Mouse (Mus musculus) embryonic facial prominence, embryonic 11.5 days (tissue): ENCODE data around the gene Map3k20. TPM values are rescaled to one million over a fixed set of nuclear protein-coding genes. Genes with fewer than 3 reads are reported as not detected.
A peak's percentile ranks its signal among the peaks of the same experiment; 100 is the strongest.

ENCODE experiments used
- ATAC-seq: fragments of 200-750 bp; cut with Nextera tagmentation; replicated peaks from 2 replicates; pipeline ENCODE4 v1.8.0; 2017; ENCODE audit warnings: low read depth; ENCODE audit not compliant: insufficient number of reproducible peaks, low FRiP score, low TSS enrichment
- DNase-seq: peaks from one replicate; pipeline ENCODE4 v3.0.0-alpha.2; 2015; ENCODE audit warnings: low spot score
- H3K27ac ChIP-seq: fragments of 300-500 bp; sonication (generic); replicated peaks from 2 replicates; pipeline ENCODE4 v1.5.1; 2014; ENCODE audit warnings: mild to moderate bottlenecking, low read depth, low read length, control low read depth
- H3K27me3 ChIP-seq: fragments of 300-500 bp; sonication (generic); 2 replicates; pipeline ENCODE4 v1.6.1; 2014; ENCODE audit warnings: mild to moderate bottlenecking, low read length, moderate library complexity, mixed read lengths; ENCODE audit not compliant: control insufficient read depth, insufficient read depth
- H3K36me3 ChIP-seq: fragments of 300-500 bp; sonication (generic); replicated peaks from 2 replicates; pipeline ENCODE4 v1.6.1; 2014; ENCODE audit warnings: low read depth, mild to moderate bottlenecking, low read length, moderate library complexity, mixed read lengths; ENCODE audit not compliant: control insufficient read depth, insufficient read depth
- H3K4me1 ChIP-seq: fragments of 300-500 bp; sonication (generic); 2 replicates; pipeline ENCODE4 v1.6.1; 2014; ENCODE audit warnings: low read length, mixed read lengths; ENCODE audit not compliant: control insufficient read depth, insufficient read depth
- H3K4me2 ChIP-seq: fragments of 300-500 bp; sonication (generic); 2 replicates; pipeline ENCODE4 v1.6.1; 2014; ENCODE audit warnings: low read depth, mild to moderate bottlenecking, control low read depth, low read length, moderate library complexity
- H3K4me3 ChIP-seq: fragments of 300-500 bp; sonication (generic); 2 replicates; pipeline ENCODE4 v1.5.1; 2014; ENCODE audit warnings: low read depth, low read length, control low read depth
- H3K9ac ChIP-seq: fragments of 300-500 bp; sonication (generic); replicated peaks from 2 replicates; pipeline ENCODE4 v1.6.1; 2014; ENCODE audit warnings: mild to moderate bottlenecking, control low read depth, low read length
- H3K9me3 ChIP-seq: fragments of 300-500 bp; sonication (generic); replicated peaks from 2 replicates; pipeline ENCODE4 v1.6.1; 2016; ENCODE audit warnings: mild to moderate bottlenecking, low read length, inconsistent platforms, mixed read lengths; ENCODE audit not compliant: control insufficient read depth
- WGBS: fragments of 180-500 bp; shearing (Covaris S2); extraction: QIAGEN DNeasy Blood & Tissue Kit; methylation state at CpG from one replicate; pipeline ENCODE4 v1.1.7; 2014; 5-methylcytosine and 5-hydroxymethylcytosine counted together
- polyA plus RNA-seq: library from polyadenylated mRNA; unstranded; fragments of >200 nt; fragmentation: Nextera tagmentation; extraction: Ambion mirVana; gene quantifications from 2 replicates; pipeline ENCODE4 v1.2.1, GENCODE M21; 2014

Map3k20 gene
- polyA plus RNA-seq, 1 experiment from 2014 or later = 8.8 TPM

GRCm38 (mm10) chr2:72390474-72390873 is 105.0 kb downstream of the Map3k20 start:
- ATAC-seq (no peak), DNase-seq (no peak)
- no peak overlapping the region for H3K4me3 ChIP-seq
- H3K9ac ChIP-seq = no peak overlapping the region
- H3K4me2 ChIP-seq = no peak overlapping the region
- H3K4me1 ChIP-seq = no peaks in the 10 kb centered on the region
- no peaks in the 10 kb centered on the region for H3K36me3 ChIP-seq
- H3K27me3 ChIP-seq = no peaks in the 10 kb centered on the region
- H3K27ac ChIP-seq = no peak overlapping the region
- WGBS = 67% methylated on average over 6 of the region's 6 CpGs
- H3K9me3 ChIP-seq = no peaks in the 10 kb centered on the region

GRCm38 (mm10) chr2:72391024-72391423 is 105.6 kb downstream of the Map3k20 start:
- ATAC-seq = 0 out of 2 replicates have a peak, but pooled peaks have one; percentile 56
- H3K4me2 ChIP-seq = no peak overlapping the region
- no peak overlapping the region for H3K9ac ChIP-seq
- H3K27me3 ChIP-seq = no peaks in the 10 kb centered on the region
- no peaks in the 10 kb centered on the region for H3K4me1 ChIP-seq
- DNase-seq = peak; percentile 61
- no peak overlapping the region for H3K4me3 ChIP-seq
- H3K27ac ChIP-seq = no peak overlapping the region
- H3K36me3 ChIP-seq = no peaks in the 10 kb centered on the region
- 26% methylated on average over 4 of the region's 4 CpGs for WGBS
- H3K9me3 ChIP-seq = no peaks in the 10 kb centered on the region

DNA sequence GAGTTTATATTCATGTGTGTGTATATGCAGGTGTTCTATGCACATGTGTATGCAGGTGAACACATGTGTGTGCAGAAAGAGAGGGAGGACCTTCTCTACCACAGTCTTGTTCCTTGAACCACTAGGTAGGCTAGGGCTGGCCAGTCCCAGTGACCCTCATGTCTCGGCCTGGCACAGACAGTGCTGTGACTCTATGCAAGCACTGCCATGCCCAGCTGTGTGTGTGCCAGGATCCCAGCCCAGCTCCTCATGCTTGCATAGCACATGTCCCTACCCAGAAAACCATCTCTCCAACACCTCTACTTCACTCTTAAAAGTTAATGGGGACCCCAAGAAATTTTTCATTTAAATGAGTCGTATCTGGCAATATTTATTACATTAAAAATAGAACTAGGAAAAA is 106.3 kb downstream of the Map3k20 start:
- Histone ChIP-seq H3K27ac (no peak overlapping the region), H3K9me3 (no peaks in the 10 kb centered on the region), H3K9ac (no peak overlapping the region), H3K4me3 (no peak overlapping the region), H3K4me1 (no peaks in the 10 kb centered on the region), H3K36me3 (no peaks in the 10 kb centered on the region), H3K27me3 (no peaks in the 10 kb centered on the region), H3K4me2 (no peak overlapping the region)
- no peak for ATAC-seq
- DNase-seq = no peak
- 89% methylated on average over 2 of the region's 2 CpGs for WGBS

- H3K27me3 ChIP-seq = no peaks in the 10 kb centered on the region
- H3K36me3 ChIP-seq = no peaks in the 10 kb centered on the region
- ATAC-seq (no peak), DNase-seq (no peak)
- no peak overlapping the region for H3K27ac ChIP-seq
- no peaks in the 10 kb centered on the region for H3K4me1 ChIP-seq
- no peak overlapping the region for H3K4me3 ChIP-seq
- no peak overlapping the region for H3K4me2 ChIP-seq
- WGBS = 89% methylated on average over 4 of the region's 4 CpGs
- H3K9ac ChIP-seq = no peak overlapping the region
- H3K9me3 ChIP-seq = no peaks in the 10 kb centered on the region
These were observed 106.9 kb downstream of the Map3k20 start for GRCm38 (mm10) chr2:72392316-72392715.

DNA sequence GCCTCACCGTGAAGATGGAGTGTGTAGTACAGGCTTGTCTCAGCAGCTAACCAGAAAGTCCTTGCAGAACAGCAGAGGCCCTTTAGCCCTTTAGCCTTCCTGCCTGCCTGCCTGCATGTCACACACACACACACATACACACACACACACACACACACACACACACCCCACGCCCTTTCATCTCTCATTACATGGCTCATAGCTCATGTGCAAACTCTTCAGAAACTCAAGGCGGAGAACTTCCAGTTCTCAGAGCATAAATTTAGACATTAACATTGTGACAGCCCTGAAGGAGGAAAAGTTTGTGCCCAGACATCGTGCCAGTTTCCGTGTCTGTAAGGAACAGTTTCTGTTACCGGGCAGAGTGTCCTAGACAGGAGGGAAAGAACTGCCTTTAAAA is 111.5 kb downstream of the Map3k20 start:
- no peak overlapping the region for H3K4me2 ChIP-seq
- no peak overlapping the region for H3K9ac ChIP-seq
- H3K9me3 ChIP-seq = no peaks in the 10 kb centered on the region
- H3K27me3 ChIP-seq = no peaks in the 10 kb centered on the region
- H3K36me3 ChIP-seq = no peaks in the 10 kb centered on the region
- H3K4me1 ChIP-seq = no peaks in the 10 kb centered on the region
- WGBS = 86% methylated on average over 6 of the region's 6 CpGs
- H3K27ac ChIP-seq = no peak overlapping the region
- no peak overlapping the region for H3K4me3 ChIP-seq
- ATAC-seq (no peak), DNase-seq (no peak)

DNA sequence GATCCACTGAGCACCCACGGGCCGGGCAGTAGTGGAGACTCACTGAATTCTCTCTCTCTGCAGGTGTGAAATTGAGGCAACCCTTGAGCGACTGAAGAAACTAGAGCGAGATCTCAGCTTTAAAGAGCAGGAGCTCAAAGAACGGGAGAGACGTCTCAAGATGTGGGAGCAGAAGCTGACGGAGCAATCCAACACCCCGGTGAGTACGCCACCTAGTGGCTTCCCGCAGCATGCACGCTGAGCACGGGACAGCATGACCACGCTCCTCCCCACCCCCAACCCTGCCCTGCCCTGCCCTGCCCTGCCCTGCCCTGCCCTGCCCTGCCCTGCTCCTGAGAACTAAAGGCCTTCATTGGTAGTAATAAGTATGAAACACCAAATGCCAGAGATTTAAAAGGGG is 112.8 kb downstream of the Map3k20 start:
- Histone ChIP-seq H3K4me2 (no peak overlapping the region), H3K36me3 (no peaks in the 10 kb centered on the region)
- 20% methylated on average over 13 of the region's 13 CpGs for WGBS

DNA sequence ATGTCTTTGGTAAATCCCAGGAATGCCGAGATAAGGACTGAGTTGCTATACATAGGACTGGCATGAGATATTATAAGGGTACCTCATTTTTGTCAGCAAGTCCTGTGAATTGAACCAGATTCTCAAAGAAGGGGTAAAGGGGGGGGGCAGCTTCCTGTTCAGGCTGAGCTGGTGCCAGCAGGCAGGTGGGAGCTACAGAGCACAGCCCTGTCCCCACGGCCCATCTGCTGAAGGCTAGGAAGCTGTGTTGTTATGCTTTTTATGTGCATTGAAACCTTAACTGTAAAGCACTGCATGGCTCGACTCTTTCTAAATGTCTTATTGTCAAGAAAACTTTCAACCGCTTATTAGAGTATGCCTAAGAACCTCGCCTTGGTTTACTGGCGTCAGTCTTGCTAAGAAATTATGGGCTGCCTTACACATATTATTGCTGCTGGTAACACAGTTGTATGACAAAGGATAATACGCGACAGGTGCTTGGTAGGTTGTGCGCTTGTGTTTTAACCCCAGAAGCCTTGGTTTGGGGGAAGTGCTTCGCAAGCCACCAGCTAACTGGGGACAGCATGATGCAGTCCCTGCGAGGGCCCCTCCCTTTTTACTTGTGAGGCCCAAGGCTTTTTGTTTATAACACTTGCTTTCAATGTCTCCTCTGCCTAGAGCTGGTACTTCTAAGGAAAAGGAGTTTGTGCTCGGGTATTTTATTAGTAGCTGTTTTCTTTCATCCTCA is 114.2 kb downstream of the Map3k20 start:
- no peaks in the 10 kb centered on the region for H3K27me3 ChIP-seq
- no peak overlapping the region for H3K4me2 ChIP-seq
- no peaks in the 10 kb centered on the region for H3K9me3 ChIP-seq
- no peak overlapping the region for H3K27ac ChIP-seq
- ATAC-seq (no peak), DNase-seq (no peak)
- H3K4me1 ChIP-seq = no peaks in the 10 kb centered on the region
- no peaks in the 10 kb centered on the region for H3K36me3 ChIP-seq
- no peak overlapping the region for H3K9ac ChIP-seq
- WGBS = 84% methylated on average over 12 of the region's 12 CpGs
- H3K4me3 ChIP-seq = no peak overlapping the region

More for the DNA sequence above, 112.8 kb downstream of the Map3k20 start:
- Histone ChIP-seq H3K4me3 (no peak overlapping the region), H3K9me3 (no peaks in the 10 kb centered on the region), H3K9ac (no peak overlapping the region), H3K27ac (no peak overlapping the region), H3K4me1 (no peaks in the 10 kb centered on the region), H3K27me3 (no peaks in the 10 kb centered on the region)
- ATAC-seq = no peak
- peak; percentile 71 for DNase-seq

DNA sequence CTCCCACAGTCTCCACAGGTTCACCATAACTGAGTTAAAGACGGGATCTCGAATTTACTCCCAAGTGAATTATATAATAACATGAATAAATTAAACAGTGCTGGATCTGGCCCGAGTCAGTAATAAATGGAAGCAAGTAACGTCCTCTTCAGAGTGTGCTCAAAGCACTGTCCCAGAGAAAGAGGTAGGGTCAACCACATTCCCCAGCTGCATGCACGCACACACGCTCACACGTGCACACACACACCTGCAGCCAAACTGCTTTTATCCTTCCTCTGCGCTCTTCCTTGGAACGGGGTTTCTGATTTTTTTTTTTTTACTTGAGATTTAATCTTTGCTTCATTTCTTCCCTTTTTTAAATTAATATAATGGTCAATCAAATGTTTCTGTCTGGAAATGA is 115.9 kb downstream of the Map3k20 start:
- 80% methylated on average over 9 of the region's 9 CpGs for WGBS
- no peaks in the 10 kb centered on the region for H3K27me3 ChIP-seq
- no peak for ATAC-seq

More for the DNA sequence above, 115.9 kb downstream of the Map3k20 start:
- H3K4me1 ChIP-seq = no peaks in the 10 kb centered on the region
- H3K36me3 ChIP-seq = no peaks in the 10 kb centered on the region
- no peak overlapping the region for H3K27ac ChIP-seq
- H3K9ac ChIP-seq = no peak overlapping the region
- no peak for DNase-seq
- no peak overlapping the region for H3K4me3 ChIP-seq
- no peak overlapping the region for H3K4me2 ChIP-seq
- H3K9me3 ChIP-seq = no peaks in the 10 kb centered on the region
